Mouse (Mus musculus) myocyte (in vitro differentiated cells): ENCODE data around the gene Fam214b. TPM values are rescaled to one million over a fixed set of nuclear protein-coding genes. Genes with fewer than 3 reads are reported as not detected.

Experiments used
- H3K27me3 ChIP-seq: one replicate; pipeline ENCODE4 v1.6.1; 2011; ENCODE audit not compliant: control insufficient read depth, insufficient read depth, insufficient read length
- H3K36me3 ChIP-seq: one replicate; pipeline ENCODE4 v1.6.1; 2011; ENCODE audit not compliant: control insufficient read depth, insufficient read depth
- H3K4me2 ChIP-seq: one replicate; pipeline ENCODE4 v1.6.1; 2011; ENCODE audit warnings: low read depth, control low read depth
- H3K4me3 ChIP-seq: one replicate; pipeline ENCODE4 v1.5.1; 2011; ENCODE audit warnings: mild to moderate bottlenecking, control low read depth, moderate library complexity
- H3K79me2 ChIP-seq: one replicate; pipeline ENCODE4 v1.6.1; 2011; ENCODE audit not compliant: control insufficient read depth, insufficient read depth
- H3ac ChIP-seq: one replicate; pipeline ENCODE4 v1.6.1; 2011; ENCODE audit not compliant: control insufficient read depth, insufficient read length
- CEBPB ChIP-seq: IDR thresholded peaks from 2 replicates; pipeline ENCODE4 v1.6.1; 2011; ENCODE audit warnings: mild to moderate bottlenecking, moderate library complexity; ENCODE audit not compliant: poor library complexity, insufficient read depth, severe bottlenecking
- E2F4 ChIP-seq: IDR thresholded peaks from one replicate; pipeline ENCODE4 v1.6.1; 2011; ENCODE audit warnings: mild to moderate bottlenecking, control low read depth, moderate library complexity; ENCODE audit not compliant: insufficient read depth
- MAX ChIP-seq: IDR thresholded peaks from one replicate; pipeline ENCODE4 v1.6.1; 2011; ENCODE audit warnings: low read depth, mild to moderate bottlenecking, control low read depth
- MYOD1 ChIP-seq, 3 experiments: IDR thresholded peaks; one replicate each; pipeline ENCODE4 v1.6.1; 2011; ENCODE audit warnings: control low read depth in 2 of 3, low read depth in 2 of 3, mild to moderate bottlenecking in 2 of 3, moderate library complexity in 1 of 3; ENCODE audit not compliant: insufficient read length in 2 of 3, control insufficient read depth in 1 of 3
- MYOG ChIP-seq, 3 experiments: IDR thresholded peaks; one replicate each; pipeline ENCODE4 v1.6.1; 2011; ENCODE audit warnings: control low read depth in 2 of 3, low read depth in 2 of 3, mild to moderate bottlenecking in 2 of 3; ENCODE audit not compliant: insufficient read length in 2 of 3, control insufficient read depth in 1 of 3, insufficient read depth in 1 of 3
- POLR2A ChIP-seq: IDR thresholded peaks from one replicate; pipeline ENCODE4 v1.6.1; 2011; ENCODE audit warnings: low read depth, mild to moderate bottlenecking, control low read depth, moderate library complexity; ENCODE audit not compliant: insufficient read length
- POLR2AphosphoS2 ChIP-seq: IDR thresholded peaks from one replicate; pipeline ENCODE4 v1.6.1; 2011; ENCODE audit warnings: low read depth, control low read depth; ENCODE audit not compliant: insufficient read length
- REST ChIP-seq: IDR thresholded peaks from one replicate; pipeline ENCODE4 v1.6.1; 2011; ENCODE audit warnings: mild to moderate bottlenecking, control low read depth, moderate library complexity; ENCODE audit not compliant: insufficient read depth, insufficient read length
- SRF ChIP-seq: IDR thresholded peaks from one replicate; pipeline ENCODE4 v1.6.1; 2011; ENCODE audit warnings: low read depth; ENCODE audit not compliant: control insufficient read depth, insufficient read length
- TCF12 ChIP-seq: IDR thresholded peaks from one replicate; pipeline ENCODE4 v1.6.1; 2011; ENCODE audit warnings: mild to moderate bottlenecking, control low read depth; ENCODE audit not compliant: poor library complexity, insufficient read depth, severe bottlenecking
- TCF3 ChIP-seq: IDR thresholded peaks from one replicate; pipeline ENCODE4 v1.6.1; 2011; ENCODE audit warnings: low read depth, control low read depth; ENCODE audit not compliant: insufficient read length
- USF1 ChIP-seq: IDR thresholded peaks from one replicate; pipeline ENCODE4 v1.6.1; 2011; ENCODE audit warnings: low read depth, mild to moderate bottlenecking, control low read depth, moderate library complexity
- polyA plus RNA-seq: library from polyadenylated mRNA; unstranded; fragments of >200 nt; fragmentation: generic; extraction: Trizol; gene quantifications from one replicate; pipeline ENCODE4 v1.2.1, GENCODE M21; 2012; ENCODE audit warnings: missing spikeins

Fam214b gene
- polyA plus RNA-seq, 1 experiment = 35.3 TPM

- no peak overlapping the region for H3ac ChIP-seq
- H3K79me2 ChIP-seq = no peaks in the 10 kb centered on the region
- H3K4me2 ChIP-seq = no peak overlapping the region
- TF ChIP-seq CEBPB (no peak), E2F4 (no peak)
- H3K36me3 ChIP-seq = no peaks in the 10 kb centered on the region
- H3K4me3 ChIP-seq = no peak overlapping the region
- H3K27me3 ChIP-seq = no peaks in the 10 kb centered on the region
Observed at GRCm38 (mm10) chr4:43074923-43075322, 28.9 kb upstream of the Fam214b start.

DNA sequence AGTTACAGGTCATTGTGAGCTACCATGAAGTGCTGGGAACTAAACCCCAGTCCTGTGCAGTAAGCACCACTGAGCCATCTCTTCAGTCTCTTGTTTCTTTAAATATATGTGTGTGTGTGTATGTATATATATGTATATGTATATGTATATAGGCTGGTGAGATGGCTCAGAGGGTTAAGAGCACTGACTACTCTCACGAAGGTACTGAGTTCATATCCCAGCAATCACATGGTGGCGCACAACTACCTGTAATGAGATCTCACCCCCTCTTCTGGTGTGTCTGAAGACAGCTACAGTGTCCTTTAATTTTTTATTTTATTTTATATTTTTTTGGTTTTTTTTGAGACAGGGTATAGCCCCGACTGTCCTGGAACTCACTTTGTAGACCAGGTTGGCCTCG lies 19.5 kb upstream of the Fam214b start:
- Histone ChIP-seq H3ac (no peak overlapping the region), H3K4me2 (no peak overlapping the region), H3K27me3 (no peaks in the 10 kb centered on the region), H3K79me2 (no peaks in the 10 kb centered on the region), H3K4me3 (no peak overlapping the region), H3K36me3 (no peaks in the 10 kb centered on the region)
- TF ChIP-seq MYOD1 (IDR thresholded peaks at IDR 0.05; ENCODE audit: control insufficient read depth in 1 of 3, insufficient read length in 2 of 3, low read depth in 2 of 3) (no peak), SRF (no peak), CEBPB (no peak), TCF3 (no peak), USF1 (no peak), MYOG (IDR thresholded peaks at IDR 0.05; ENCODE audit: control insufficient read depth in 1 of 3, insufficient read depth in 1 of 3, insufficient read length in 2 of 3, low read depth in 2 of 3) (no peak), MAX (no peak), POLR2AphosphoS2 (no peak), REST (no peak), TCF12 (no peak), POLR2A (no peak), E2F4 (no peak)

DNA sequence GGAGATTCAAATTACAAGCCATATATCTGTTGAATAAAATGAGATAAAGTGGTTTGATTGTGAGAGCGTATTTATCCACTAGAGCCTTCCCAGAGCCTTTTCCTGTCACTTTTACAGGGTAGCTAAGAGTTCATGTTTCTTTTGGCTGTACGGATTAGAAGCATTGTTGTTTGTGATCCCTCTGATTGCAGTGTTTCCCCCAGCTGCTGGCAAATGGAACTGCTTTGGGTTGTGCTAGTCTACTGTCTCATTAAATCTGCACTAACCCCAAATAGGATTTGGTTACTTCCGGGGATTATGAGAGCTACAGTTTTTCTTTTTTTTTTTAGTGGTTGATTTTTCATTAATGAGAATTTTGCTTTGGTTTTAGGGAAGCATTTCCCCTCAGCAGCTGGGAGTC lies 14.3 kb upstream of the Fam214b start:
- TF ChIP-seq MYOG (IDR thresholded peaks at IDR 0.05; ENCODE audit: control insufficient read depth in 1 of 3, insufficient read depth in 1 of 3, insufficient read length in 2 of 3, low read depth in 2 of 3) (no peak), MYOD1 (IDR thresholded peaks at IDR 0.05; ENCODE audit: control insufficient read depth in 1 of 3, insufficient read length in 2 of 3, low read depth in 2 of 3) (no peak), MAX (no peak), SRF (no peak), E2F4 (no peak), USF1 (no peak), POLR2AphosphoS2 (no peak), REST (no peak), TCF3 (no peak), POLR2A (no peak), TCF12 (no peak), CEBPB (no peak)
- no peak overlapping the region for H3K4me2 ChIP-seq
- no peak overlapping the region for H3ac ChIP-seq
- H3K27me3 ChIP-seq = peaks cover 16% of the 10 kb centered on the region
- no peaks in the 10 kb centered on the region for H3K36me3 ChIP-seq
- no peak overlapping the region for H3K4me3 ChIP-seq
- H3K79me2 ChIP-seq = no peaks in the 10 kb centered on the region

GRCm38 (mm10) chr4:43059697-43060096 lies 13.7 kb upstream of the Fam214b start:
- H3ac ChIP-seq = no peak overlapping the region
- H3K79me2 ChIP-seq = no peaks in the 10 kb centered on the region
- H3K4me2 ChIP-seq = no peak overlapping the region
- peaks cover 16% of the 10 kb centered on the region for H3K27me3 ChIP-seq
- no peak overlapping the region for H3K4me3 ChIP-seq
- H3K36me3 ChIP-seq = no peaks in the 10 kb centered on the region
- TF ChIP-seq USF1 = no peak
- TF ChIP-seq MYOD1 (IDR thresholded peaks at IDR 0.05; ENCODE audit: control insufficient read depth in 1 of 3, insufficient read length in 2 of 3, low read depth in 2 of 3) = no peak
- no peak for TF ChIP-seq POLR2A
- TF ChIP-seq CEBPB = no peak
- no peak for TF ChIP-seq POLR2AphosphoS2
- TF ChIP-seq SRF = no peak
- no peak for TF ChIP-seq TCF12
- no peak for TF ChIP-seq MYOG (IDR thresholded peaks at IDR 0.05; ENCODE audit: control insufficient read depth in 1 of 3, insufficient read depth in 1 of 3, insufficient read length in 2 of 3, low read depth in 2 of 3)
- no peak for TF ChIP-seq REST

- Histone ChIP-seq H3K4me2 (no peak within 1 kb of the TSS), H3K4me3 (no peak within 1 kb of the TSS), H3K79me2 (no peaks in the 10 kb centered on the region), H3K36me3 (no peaks in the 10 kb centered on the region), H3K27me3 (peaks cover 16% of the 10 kb centered on the region), H3ac (no peak within 1 kb of the TSS)
- TF ChIP-seq MYOD1 (IDR thresholded peaks at IDR 0.05; ENCODE audit: control insufficient read depth in 1 of 3, insufficient read length in 2 of 3, low read depth in 2 of 3) (no peak), REST (no peak), SRF (no peak), CEBPB (no peak), MYOG (IDR thresholded peaks at IDR 0.05; ENCODE audit: control insufficient read depth in 1 of 3, insufficient read depth in 1 of 3, insufficient read length in 2 of 3, low read depth in 2 of 3) (no peak), POLR2AphosphoS2 (no peak), MAX (no peak), POLR2A (no peak), TCF3 (no peak), TCF12 (no peak), E2F4 (no peak)
Observed at GRCm38 (mm10) chr4:43058753-43059654, 13.0 kb upstream of the Fam214b start, which contains the start of gene Unc13b. Gene Unc13b, plus strand, starts transcription at chr4:43058953.
